20 mouse cellular contexts compared by ENCODE assay signal in the genomic region with DNA sequence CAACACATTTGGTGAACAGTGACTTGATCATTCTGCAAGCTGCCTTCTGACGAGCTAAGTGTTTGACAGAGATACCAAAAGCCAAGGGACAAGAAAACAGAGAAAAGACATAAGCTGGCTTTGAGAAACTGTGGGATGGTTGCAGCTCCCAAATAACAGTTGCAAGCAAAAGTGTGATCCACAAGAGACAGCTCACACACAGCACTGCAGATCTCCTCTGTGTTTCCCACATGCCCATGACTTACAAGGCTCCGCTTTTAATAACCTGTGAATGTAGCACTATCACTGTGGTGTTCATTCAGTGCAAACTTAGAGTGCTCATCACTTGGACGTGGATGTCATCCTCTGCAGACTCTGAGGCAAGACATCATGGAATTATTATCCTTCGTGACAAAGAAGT.
DNase-seq lines count a peak whose midpoint lies in the region; ATAC-seq lines count a peak whose summit lies in the region.
"Had no signal": no experiment of that assay in that cellular context is flagged by ENCODE, and none has a peak within 500 bp of the region (broad histone marks: within the 10 kb centered on the region; RNA-seq: fewer than 3 reads in every experiment).

No protein-coding gene starts in this region.

- no peaks in the 10 kb centered on the region for H3K27me3 ChIP-seq in heart, embryonic 10.5 days (ENCODE audit: insufficient read depth, poor library complexity, severe bottlenecking)
- H3K27me3 ChIP-seq: embryonic facial prominence, embryonic 13.5 days; embryonic facial prominence, embryonic 15.5 days; forebrain, embryonic 12.5 days; forebrain, embryonic 15.5 days had no signal

- no peaks in the 10 kb centered on the region for H3K9me3 ChIP-seq in heart, embryonic 10.5 days
- H3K9me3 ChIP-seq: embryonic facial prominence, embryonic 13.5 days; embryonic facial prominence, embryonic 15.5 days; forebrain, embryonic 10.5 days; forebrain, embryonic 12.5 days; forebrain, embryonic 15.5 days had no signal

- WGBS in heart, embryonic 10.5 days, result 71% methylated on average over 4 of the region's 4 CpGs

- intact Hi-C loops in heart, postnatal 14 days (cut with DNase I), result no loop called here

- ATAC-seq in frontal cortex, adult (ENCODE audit: low TSS enrichment), result peak; percentile 56
- ATAC-seq: forebrain, embryonic 15.5 days had no signal

- H3K36me3 ChIP-seq in heart, embryonic 10.5 days, result no peaks in the 10 kb centered on the region
- H3K36me3 ChIP-seq: embryonic facial prominence, embryonic 15.5 days; forebrain, embryonic 15.5 days had no signal

- no peak for DNase-seq in frontal cortex, postnatal 10 days (ENCODE audit: low spot score in 2 of 2)
- peak; percentile 17 for DNase-seq in heart, embryonic 10.5 days (ENCODE audit: low spot score)
- no peak for DNase-seq in heart, postnatal 14 days
- no peak for DNase-seq in cerebellum, postnatal 36 days
- DNase-seq: adrenal gland, adult 2 months; adrenal gland, postnatal 10 days; adrenal gland, postnatal 25 days; cerebellum, adult 11-12 months; cerebellum, adult 2 months; cerebellum, adult 9-10 months; cerebellum, postnatal 10 days; cerebellum, postnatal 25 days; embryo, embryonic 11 days had no signal

- no peaks in the 10 kb centered on the region for H3K4me1 ChIP-seq in heart, embryonic 10.5 days
- H3K4me1 ChIP-seq: embryonic facial prominence, embryonic 15.5 days; forebrain, embryonic 15.5 days had no signal

- H3K4me3 ChIP-seq in heart, embryonic 10.5 days, result no peak overlapping the region
- H3K4me3 ChIP-seq: embryonic facial prominence, embryonic 13.5 days; embryonic facial prominence, embryonic 15.5 days; erythroblast, embryonic 14.5 days; forebrain, embryonic 10.5 days; forebrain, embryonic 12.5 days; forebrain, embryonic 15.5 days had no signal

- H3K27ac ChIP-seq in heart, embryonic 10.5 days, result no peak overlapping the region
- H3K27ac ChIP-seq: embryonic facial prominence, embryonic 13.5 days; embryonic facial prominence, embryonic 15.5 days; forebrain, embryonic 10.5 days; forebrain, embryonic 12.5 days; forebrain, embryonic 15.5 days had no signal
